In genomic region chr2:30618487-30619248, GRCm38 (mm10) we compare ENCODE assay signal across 10 mouse cellular contexts. TPM values are rescaled to one million over a fixed set of nuclear protein-coding genes. Genes with fewer than 3 reads are reported as not detected.
DNase-seq lines count a peak whose midpoint lies in the region; ATAC-seq and TF ChIP-seq lines count a peak whose summit lies in the region.
"Had no signal": no experiment of that assay in that cellular context is flagged by ENCODE, and none has a peak within 500 bp of the region (broad histone marks: within the 10 kb centered on the region; RNA-seq: fewer than 3 reads in every experiment).

No protein-coding gene starts in this region.

- H3K36me3 ChIP-seq in liver, postnatal 0 days (replicated peaks; ENCODE audit: insufficient read depth, low read length), result no peaks in the 10 kb centered on the region

- H3K27me3 ChIP-seq in liver, postnatal 0 days (ENCODE audit: insufficient read depth, low read length), result no peaks in the 10 kb centered on the region

- no peak for TF ChIP-seq EP300 in liver, postnatal 0 days (IDR thresholded peaks at IDR 0.05; ENCODE audit: low read depth)

- 0 out of 2 replicates have a peak overlapping the region, but pooled peaks have one; percentile 34 for H3K9ac ChIP-seq in liver, postnatal 0 days (replicated peaks)

- WGBS in liver, postnatal 0 days (ENCODE audit: insufficient replicate concordance), result 50% methylated on average over 6 of the region's 6 CpGs

- no peak overlapping the region for H3K4me3 ChIP-seq in brown adipose tissue, adult 24 weeks (ENCODE audit: insufficient read depth, low read depth, low read length)
- H3K4me3 ChIP-seq in liver, postnatal 0 days (ENCODE audit: low read depth, low read length), result no peak overlapping the region
- H3K4me3 ChIP-seq: erythroblast, embryonic 14.5 days had no signal

- peak; percentile 96 for DNase-seq in kidney, adult 9 months
- DNase-seq in liver, postnatal 0 days, result peak; percentile 41
- no peak for DNase-seq in spleen, adult 18-20 months
- no peak for DNase-seq in layer of hippocampus, adult 11-12 months (ENCODE audit: low spot score)
- DNase-seq in adrenal gland, postnatal 14 days, result no peak
- no peak for DNase-seq in frontal cortex, postnatal 14 days (ENCODE audit: low spot score in 2 of 2)
- DNase-seq: thymus, adult 18-20 months had no signal

- H3K4me1 ChIP-seq in brown adipose tissue, adult 24 weeks (ENCODE audit: control insufficient read depth, insufficient read depth, insufficient read length, low read length), result peaks cover 20% of the 10 kb centered on the region
- peaks cover 10% of the 10 kb centered on the region for H3K4me1 ChIP-seq in liver, postnatal 0 days (ENCODE audit: insufficient read depth)

- H3K27ac ChIP-seq in brown adipose tissue, adult 24 weeks (replicated peaks; ENCODE audit: low read depth, low read length), result peak overlapping the region; percentile 46; the same call in 1 of the 2 replicates
- 0 out of 2 replicates have a peak overlapping the region, but pooled peaks have one; percentile 30 for H3K27ac ChIP-seq in liver, postnatal 0 days (ENCODE audit: low read depth)

- H3K4me2 ChIP-seq in liver, postnatal 0 days (ENCODE audit: low read depth, low read length), result 0 out of 2 replicates have a peak overlapping the region, but pooled peaks have one; percentile 23

- no peak for TF ChIP-seq CTCF in liver, postnatal 0 days (IDR thresholded peaks at IDR 0.05; ENCODE audit: low read depth)

- no peaks in the 10 kb centered on the region for H3K9me3 ChIP-seq in liver, postnatal 0 days (ENCODE audit: low read length)

- ATAC-seq in granulocyte monocyte progenitor cell, adult 5-6 weeks (replicated peaks; ENCODE audit: poor library complexity, severe bottlenecking), result peak; percentile 40
- peak; percentile 78 for ATAC-seq in liver, postnatal 0 days

RNA-seq across cellular contexts. Expression of gene Cstad, which starts 23.8 kb away (rescaled TPM):
- polyA plus RNA-seq in brown adipose tissue, adult 24 weeks (2012; ENCODE audit: insufficient read depth, insufficient read length, missing spikeins), result not detected in 2 replicates
- total RNA-seq in granulocyte monocyte progenitor cell, adult 5-6 weeks (2014; fragmentation: Nextera tagmentation), result not detected in 2 replicates
- total RNA-seq in granulocyte monocyte progenitor cell, adult 5-6 weeks (2017), result not detected in 2 replicates
- polyA plus RNA-seq in liver, postnatal 0 days (2015; fragmentation: Nextera tagmentation; extraction: Ambion mirVana), result 0.22 TPM in 2 replicates
- total RNA-seq in adrenal gland, postnatal 14 days (2021), result 1.6 and 3.5 TPM in 2 replicates
- polyA plus RNA-seq: erythroblast, embryonic 14.5 days had no signal

Comparison
In these comparisons a context has a peak if more than half of its experiments do, and no peak if none do; other contexts are left out.
1. DNase-seq: peak in kidney, adult 9 months (single experiment) and liver, postnatal 0 days (single experiment); none in spleen, adult 18-20 months (0 of 2), layer of hippocampus, adult 11-12 months (single experiment), adrenal gland, postnatal 14 days (single experiment) and frontal cortex, postnatal 14 days (0 of 2).